Mouse (Mus musculus) hindbrain, embryonic 16.5 days (tissue): ENCODE measurements around the gene Tgfbrap1. TPM values are rescaled to one million over a fixed set of nuclear protein-coding genes. Genes with fewer than 3 reads are reported as not detected.
A peak's percentile ranks its signal among the peaks of the same experiment; 100 is the strongest.

ENCODE experiments used
- ATAC-seq: fragments of 200-750 bp; cut with Nextera tagmentation; 2 replicates; pipeline ENCODE4 v1.8.0; 2017; ENCODE audit warnings: moderate TSS enrichment, moderate library complexity
- H3K27ac ChIP-seq: fragments of 300-500 bp; sonication (generic); 2 replicates; pipeline ENCODE4 v1.5.1; 2014; ENCODE audit warnings: low read depth, mild to moderate bottlenecking, control low read depth, low read length, moderate library complexity
- H3K27me3 ChIP-seq: fragments of 300-500 bp; sonication (generic); replicated peaks from 2 replicates; pipeline ENCODE4 v1.6.1; 2014; ENCODE audit warnings: low read length; ENCODE audit not compliant: control insufficient read depth, insufficient read depth
- H3K36me3 ChIP-seq: fragments of 300-500 bp; sonication (generic); 2 replicates; pipeline ENCODE4 v1.6.1; 2014; ENCODE audit warnings: mild to moderate bottlenecking, low read length, moderate library complexity, mixed read lengths; ENCODE audit not compliant: control insufficient read depth, insufficient read depth
- H3K4me1 ChIP-seq: fragments of 300-500 bp; sonication (generic); 2 replicates; pipeline ENCODE4 v1.6.1; 2014; ENCODE audit warnings: low read depth, low read length; ENCODE audit not compliant: control insufficient read depth, insufficient read depth
- H3K4me2 ChIP-seq: fragments of 300-500 bp; sonication (generic); 2 replicates; pipeline ENCODE4 v1.6.1; 2014; ENCODE audit warnings: mild to moderate bottlenecking, low read length, control low read depth, moderate library complexity
- H3K4me3 ChIP-seq: fragments of 300-500 bp; sonication (generic); 2 replicates; pipeline ENCODE4 v1.5.1; 2014; ENCODE audit warnings: mild to moderate bottlenecking, low read length, control low read depth, moderate library complexity
- H3K9ac ChIP-seq: fragments of 300-500 bp; sonication (generic); 2 replicates; pipeline ENCODE4 v1.6.1; 2014; ENCODE audit warnings: low read depth, mild to moderate bottlenecking, control low read depth, low read length, moderate library complexity
- H3K9me3 ChIP-seq: fragments of 300-500 bp; sonication (generic); 2 replicates; pipeline ENCODE4 v1.6.1; 2014; ENCODE audit warnings: mild to moderate bottlenecking, low read length, moderate library complexity; ENCODE audit not compliant: control insufficient read depth
- WGBS: fragments of 180-500 bp; shearing (Covaris S2); extraction: QIAGEN DNeasy Blood & Tissue Kit; methylation state at CpG from one replicate; pipeline ENCODE4 v1.1.7; 2014; 5-methylcytosine and 5-hydroxymethylcytosine counted together
- polyA plus RNA-seq: library from polyadenylated mRNA; unstranded; fragments of >200 nt; fragmentation: Nextera tagmentation; extraction: Ambion mirVana; gene quantifications from 2 replicates; pipeline ENCODE4 v1.2.1, GENCODE M21; 2015

The Tgfbrap1 gene
- polyA plus RNA-seq, 1 experiment from 2014 or later: 15.6 TPM

- no peaks in the 10 kb centered on the region for H3K4me1 ChIP-seq
- no peak overlapping the region for H3K4me2 ChIP-seq
- H3K4me3 ChIP-seq: no peak overlapping the region
- ATAC-seq: no peak
- no peak overlapping the region for H3K27ac ChIP-seq
- 91% methylated on average over 5 of the region's 5 CpGs for WGBS
- no peaks in the 10 kb centered on the region for H3K36me3 ChIP-seq
- H3K9ac ChIP-seq: no peak overlapping the region
- no peaks in the 10 kb centered on the region for H3K9me3 ChIP-seq
- H3K27me3 ChIP-seq: no peaks in the 10 kb centered on the region
Observed at GRCm38 (mm10) chr1:43082946-43083345, 15.5 kb downstream of the Tgfbrap1 start.

- no peak overlapping the region for H3K9ac ChIP-seq
- H3K4me2 ChIP-seq: no peak overlapping the region
- ATAC-seq: no peak
- no peaks in the 10 kb centered on the region for H3K4me1 ChIP-seq
- 87% methylated on average over 2 of the region's 2 CpGs for WGBS
- H3K9me3 ChIP-seq: no peaks in the 10 kb centered on the region
- H3K27ac ChIP-seq: no peak overlapping the region
- H3K27me3 ChIP-seq: no peaks in the 10 kb centered on the region
- H3K4me3 ChIP-seq: no peak overlapping the region
- peaks cover 8% of the 10 kb centered on the region for H3K36me3 ChIP-seq
Observed at GRCm38 (mm10) chr1:43078124-43078523, 20.3 kb downstream of the Tgfbrap1 start.

GRCm38 (mm10) chr1:43074791-43075190, 23.6 kb downstream of the Tgfbrap1 start:
- Histone ChIP-seq H3K9me3 (no peaks in the 10 kb centered on the region), H3K27me3 (no peaks in the 10 kb centered on the region), H3K4me2 (no peak overlapping the region), H3K9ac (no peak overlapping the region), H3K4me3 (no peak overlapping the region), H3K36me3 (peaks cover 8% of the 10 kb centered on the region), H3K27ac (no peak overlapping the region), H3K4me1 (no peaks in the 10 kb centered on the region)
- 92% methylated on average over 2 of the region's 2 CpGs for WGBS
- no peak for ATAC-seq

GRCm38 (mm10) chr1:43072561-43072960, 25.9 kb downstream of the Tgfbrap1 start:
- Histone ChIP-seq H3K9ac (no peak overlapping the region), H3K9me3 (no peaks in the 10 kb centered on the region), H3K36me3 (peaks cover 8% of the 10 kb centered on the region), H3K4me3 (no peak overlapping the region), H3K4me1 (no peaks in the 10 kb centered on the region), H3K4me2 (no peak overlapping the region), H3K27me3 (no peaks in the 10 kb centered on the region), H3K27ac (no peak overlapping the region)
- WGBS: 71% methylated on average over 1 of the region's 1 CpGs
- no peak for ATAC-seq

GRCm38 (mm10) chr1:43072028-43072427, 26.4 kb downstream of the Tgfbrap1 start:
- no peak for ATAC-seq
- H3K36me3 ChIP-seq: peaks cover 11% of the 10 kb centered on the region
- WGBS: 89% methylated on average over 8 of the region's 8 CpGs

GRCm38 (mm10) chr1:43070726-43071125, 27.7 kb downstream of the Tgfbrap1 start:
- Histone ChIP-seq H3K9me3 (no peaks in the 10 kb centered on the region), H3K4me1 (no peaks in the 10 kb centered on the region), H3K27me3 (no peaks in the 10 kb centered on the region), H3K36me3 (peaks cover 17% of the 10 kb centered on the region), H3K27ac (no peak overlapping the region), H3K4me2 (no peak overlapping the region), H3K4me3 (no peak overlapping the region), H3K9ac (no peak overlapping the region)
- no peak for ATAC-seq
- WGBS: 90% methylated on average over 5 of the region's 5 CpGs

More at GRCm38 (mm10) chr1:43072028-43072427, 26.4 kb downstream of the Tgfbrap1 start:
- no peak overlapping the region for H3K4me3 ChIP-seq
- no peak overlapping the region for H3K27ac ChIP-seq
- H3K9ac ChIP-seq: no peak overlapping the region
- H3K9me3 ChIP-seq: no peaks in the 10 kb centered on the region
- no peaks in the 10 kb centered on the region for H3K27me3 ChIP-seq
- H3K4me1 ChIP-seq: no peaks in the 10 kb centered on the region
- no peak overlapping the region for H3K4me2 ChIP-seq

GRCm38 (mm10) chr1:43067551-43067950, 30.9 kb downstream of the Tgfbrap1 start:
- Histone ChIP-seq H3K4me1 (no peaks in the 10 kb centered on the region), H3K27ac (no peak overlapping the region), H3K4me2 (no peak overlapping the region), H3K4me3 (no peak overlapping the region), H3K36me3 (peaks cover 14% of the 10 kb centered on the region), H3K9me3 (no peaks in the 10 kb centered on the region), H3K9ac (no peak overlapping the region), H3K27me3 (no peaks in the 10 kb centered on the region)
- ATAC-seq: no peak
- WGBS: 83% methylated on average over 7 of the region's 7 CpGs

GRCm38 (mm10) chr1:43066573-43066972, 31.9 kb downstream of the Tgfbrap1 start:
- ATAC-seq: no peak

GRCm38 (mm10) chr1:43065615-43066310, 32.7 kb downstream of the Tgfbrap1 start:
- Histone ChIP-seq H3K27ac (no peak overlapping the region), H3K27me3 (no peaks in the 10 kb centered on the region), H3K4me2 (no peak overlapping the region), H3K36me3 (peaks cover 21% of the 10 kb centered on the region), H3K4me3 (no peak overlapping the region), H3K4me1 (no peaks in the 10 kb centered on the region), H3K9me3 (no peaks in the 10 kb centered on the region), H3K9ac (peak overlapping the region; percentile 13; the same call in 1 of the 2 replicates)
- ATAC-seq: peak; percentile 96
- 45% methylated on average over 9 of the region's 9 CpGs for WGBS

More at GRCm38 (mm10) chr1:43066573-43066972, 31.9 kb downstream of the Tgfbrap1 start:
- Histone ChIP-seq H3K27ac (no peak overlapping the region), H3K4me1 (no peaks in the 10 kb centered on the region), H3K9me3 (no peaks in the 10 kb centered on the region), H3K36me3 (peaks cover 21% of the 10 kb centered on the region), H3K4me2 (no peak overlapping the region), H3K9ac (no peak overlapping the region), H3K27me3 (no peaks in the 10 kb centered on the region), H3K4me3 (no peak overlapping the region)
- WGBS: 94% methylated on average over 8 of the region's 8 CpGs
